In genomic region chr11:71434886-71435285, GRCm38 (mm10) we compare ENCODE assay signal across 25 mouse cellular contexts.
DNase-seq lines count a peak whose midpoint lies in the region; ATAC-seq and TF ChIP-seq lines count a peak whose summit lies in the region.
"Had no signal": no experiment of that assay in that cellular context is flagged by ENCODE, and none has a peak within 500 bp of the region (broad histone marks: within the 10 kb centered on the region; RNA-seq: fewer than 3 reads in every experiment).

No protein-coding gene starts in this region.

- peak overlapping the region; percentile 40; the same call in 1 of the 2 replicates for H3K27ac ChIP-seq in forebrain, embryonic 13.5 days
- no peak overlapping the region for H3K27ac ChIP-seq in forebrain, postnatal 0 days (ENCODE audit: low read depth, low read length)
- peak overlapping the region; percentile 38; the same call in 1 of the 2 replicates for H3K27ac ChIP-seq in midbrain, embryonic 10.5 days (replicated peaks)
- H3K27ac ChIP-seq in midbrain, postnatal 0 days (ENCODE audit: low read depth, low read length): no peak overlapping the region
- H3K27ac ChIP-seq: gastrocnemius, adult 2 months; intestine, embryonic 15.5 days; liver, embryonic 14.5 days; macrophage had no signal

- H3K9me3 ChIP-seq in forebrain, embryonic 13.5 days (replicated peaks): 0 out of 2 replicates have a peak, but pooled peaks cover 7% of the 10 kb centered on the region
- H3K9me3 ChIP-seq in forebrain, postnatal 0 days (ENCODE audit: low read length): no peaks in the 10 kb centered on the region
- no peaks in the 10 kb centered on the region for H3K9me3 ChIP-seq in midbrain, embryonic 10.5 days (replicated peaks)
- no peaks in the 10 kb centered on the region for H3K9me3 ChIP-seq in midbrain, postnatal 0 days (ENCODE audit: low read length)
- H3K9me3 ChIP-seq: intestine, embryonic 15.5 days had no signal

- no peak overlapping the region for H3K9ac ChIP-seq in forebrain, embryonic 13.5 days
- H3K9ac ChIP-seq in forebrain, postnatal 0 days: no peak overlapping the region
- no peak overlapping the region for H3K9ac ChIP-seq in midbrain, postnatal 0 days (replicated peaks; ENCODE audit: low read length, poor library complexity, severe bottlenecking)
- H3K9ac ChIP-seq: intestine, embryonic 15.5 days; liver, embryonic 14.5 days had no signal

- no peaks in the 10 kb centered on the region for H3K27me3 ChIP-seq in forebrain, embryonic 13.5 days
- no peaks in the 10 kb centered on the region for H3K27me3 ChIP-seq in forebrain, postnatal 0 days (ENCODE audit: insufficient read depth, low read length)
- H3K27me3 ChIP-seq in midbrain, embryonic 10.5 days (ENCODE audit: low read depth, poor library complexity, severe bottlenecking): peaks cover 6% of the 10 kb centered on the region; the same call in 1 of the 2 replicates
- H3K27me3 ChIP-seq in midbrain, postnatal 0 days (ENCODE audit: insufficient read depth, low read length): no peaks in the 10 kb centered on the region

- no peak for TF ChIP-seq CTCF in forebrain, postnatal 0 days (IDR thresholded peaks at IDR 0.05; ENCODE audit: low read depth)
- TF ChIP-seq CTCF in midbrain, postnatal 0 days (IDR thresholded peaks at IDR 0.05): no peak

- peak overlapping the region; percentile 10; the same call in 1 of the 2 replicates for H3K4me2 ChIP-seq in forebrain, embryonic 13.5 days
- no peak overlapping the region for H3K4me2 ChIP-seq in forebrain, postnatal 0 days (ENCODE audit: low read depth)
- H3K4me2 ChIP-seq in midbrain, postnatal 0 days (ENCODE audit: low read depth, low read length, poor library complexity, severe bottlenecking): no peak overlapping the region
- H3K4me2 ChIP-seq: intestine, embryonic 15.5 days had no signal

- DNase-seq in adrenal gland, adult (ENCODE audit: inconsistent age in 2 of 2, low spot score in 1 of 2): peak; percentile 68 to 83
- no peak for DNase-seq in adrenal gland, postnatal 4 days (ENCODE audit: low spot score in 2 of 2)
- no peak for DNase-seq in forebrain, postnatal 0 days
- DNase-seq in midbrain, embryonic 10.5 days (ENCODE audit: low spot score): no peak
- DNase-seq in midbrain, postnatal 0 days (ENCODE audit: low spot score): no peak
- DNase-seq in brain, adult 2 months (ENCODE audit: low read depth, low spot score): peak; percentile 64
- DNase-seq in thymus, postnatal 25 days: no peak
- DNase-seq: cerebellum, adult 2 months; cerebellum, postnatal 25 days; gastrocnemius, adult 2 months; gastrocnemius, postnatal 36 days; heart, postnatal 14 days; kidney, adult 2 months; kidney, postnatal 36 days; layer of hippocampus, postnatal 36 days; liver; lung, adult 2 months; lung, postnatal 10 days; thymus, adult 2 months; thymus, postnatal 4 days had no signal

- H3K4me1 ChIP-seq in forebrain, embryonic 13.5 days: peaks cover 48% of the 10 kb centered on the region
- H3K4me1 ChIP-seq in forebrain, postnatal 0 days (ENCODE audit: insufficient read depth): 0 out of 2 replicates have a peak, but pooled peaks cover 5% of the 10 kb centered on the region
- peaks cover 29% of the 10 kb centered on the region for H3K4me1 ChIP-seq in midbrain, embryonic 10.5 days
- H3K4me1 ChIP-seq in midbrain, postnatal 0 days (ENCODE audit: insufficient read depth, low read length): peaks cover 13% of the 10 kb centered on the region; the same call in 1 of the 2 replicates
- H3K4me1 ChIP-seq: intestine, embryonic 15.5 days had no signal

- no peak for ATAC-seq in forebrain, embryonic 13.5 days
- no peak for ATAC-seq in forebrain, postnatal 0 days
- ATAC-seq in midbrain, postnatal 0 days (ENCODE audit: low FRiP score): no peak
- ATAC-seq: hindbrain, postnatal 0 days; intestine, embryonic 15.5 days had no signal

- H3K4me3 ChIP-seq in forebrain, embryonic 13.5 days: no peak overlapping the region
- no peak overlapping the region for H3K4me3 ChIP-seq in forebrain, postnatal 0 days (ENCODE audit: low read depth, low read length)
- no peak overlapping the region for H3K4me3 ChIP-seq in midbrain, embryonic 10.5 days
- H3K4me3 ChIP-seq in midbrain, postnatal 0 days (ENCODE audit: low read depth, low read length): no peak overlapping the region
- H3K4me3 ChIP-seq: gastrocnemius, adult 2 months; intestine, embryonic 15.5 days had no signal

- WGBS in forebrain, embryonic 13.5 days: 53% methylated on average over 5 of the region's 5 CpGs
- WGBS in forebrain, postnatal 0 days: 55% methylated on average over 5 of the region's 5 CpGs
- WGBS in midbrain, embryonic 10.5 days: 85% methylated on average over 5 of the region's 5 CpGs
- WGBS in midbrain, postnatal 0 days: 51% methylated on average over 5 of the region's 5 CpGs

- no peaks in the 10 kb centered on the region for H3K36me3 ChIP-seq in forebrain, embryonic 13.5 days (ENCODE audit: poor library complexity, severe bottlenecking)
- H3K36me3 ChIP-seq in forebrain, postnatal 0 days (ENCODE audit: insufficient read depth): no peaks in the 10 kb centered on the region
- no peaks in the 10 kb centered on the region for H3K36me3 ChIP-seq in midbrain, embryonic 10.5 days
- H3K36me3 ChIP-seq in midbrain, postnatal 0 days (ENCODE audit: insufficient read depth, low read length): no peaks in the 10 kb centered on the region
- H3K36me3 ChIP-seq: intestine, embryonic 15.5 days had no signal

Comparison
In these comparisons a context has a peak if more than half of its experiments do, and no peak if none do; other contexts are left out.
1. DNase-seq: peak in adrenal gland, adult (2 of 2) and brain, adult 2 months (single experiment); none in adrenal gland, postnatal 4 days (0 of 2), forebrain, postnatal 0 days (single experiment), midbrain, embryonic 10.5 days (single experiment), midbrain, postnatal 0 days (single experiment) and thymus, postnatal 25 days (single experiment).
2. H3K27ac ChIP-seq: peak in forebrain, embryonic 13.5 days (single experiment) and midbrain, embryonic 10.5 days (single experiment); none in forebrain, postnatal 0 days (single experiment) and midbrain, postnatal 0 days (single experiment).